Mouse (Mus musculus) embryo, embryonic 9.5 days (tissue): ENCODE data around the gene Zbtb20.

Experiments used
- DNase-seq: peaks from one replicate; pipeline ENCODE4 v3.0.0-alpha.2; 2017; ENCODE audit errors: extremely low spot score

Gene Zbtb20

DNA sequence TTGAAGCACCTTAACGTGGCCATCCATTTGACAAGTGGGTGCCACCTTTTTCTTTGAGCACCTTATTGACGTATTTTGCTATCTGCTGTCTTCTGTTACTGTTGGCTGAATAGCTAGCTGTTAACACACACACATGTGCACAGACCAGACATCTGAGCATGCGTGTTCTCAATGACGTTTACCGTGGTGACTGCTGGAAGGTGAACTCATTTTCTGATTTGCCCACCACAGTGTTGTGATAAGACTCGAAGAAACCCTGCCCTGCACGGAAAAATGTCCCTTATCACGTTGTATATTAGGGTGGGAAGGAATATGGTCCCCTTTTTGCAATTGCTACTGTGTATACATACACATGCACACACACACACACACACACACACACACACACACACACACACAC is 765.5 kb downstream of the Zbtb20 start:
- DNase-seq: no peak

DNA sequence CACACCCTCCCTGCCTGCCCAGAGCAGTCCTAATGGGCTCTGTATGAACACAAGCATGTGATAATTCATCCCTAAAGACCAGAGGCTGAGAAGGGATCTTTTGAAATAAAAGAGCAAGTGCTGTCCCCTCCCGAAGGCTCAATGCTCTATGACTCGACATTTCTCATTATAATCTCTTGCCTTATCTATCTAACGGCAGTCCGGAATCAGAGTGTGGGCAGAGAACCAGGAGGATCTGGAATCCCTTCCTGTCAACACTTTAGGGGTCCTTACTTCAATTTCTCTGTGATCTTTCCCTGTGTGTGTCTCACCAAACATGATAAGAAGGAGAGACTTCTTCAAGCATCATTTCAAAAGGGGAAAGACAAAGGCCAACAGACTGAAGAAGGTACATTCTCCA is 770.2 kb downstream of the Zbtb20 start:
- DNase-seq: no peak

DNA sequence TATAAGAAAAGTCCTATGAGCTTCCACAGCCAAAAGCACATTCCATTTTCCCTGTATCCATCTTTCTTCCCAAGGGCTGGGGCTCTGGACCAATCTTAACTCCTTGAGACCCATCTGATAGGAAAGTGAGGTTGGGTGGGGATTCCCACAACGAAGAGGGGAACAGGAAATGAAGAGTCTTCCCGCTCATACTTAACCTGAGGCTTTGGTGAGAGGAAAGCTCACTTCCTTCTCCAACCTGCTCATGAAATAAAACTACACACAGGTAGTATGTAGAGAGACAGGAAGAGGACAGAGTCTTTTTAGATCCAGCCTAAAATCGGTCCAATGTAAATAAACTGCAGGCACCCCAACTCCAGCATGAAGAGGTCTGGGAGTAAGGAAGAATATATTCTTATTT is 771.3 kb downstream of the Zbtb20 start:
- no peak for DNase-seq

- DNase-seq: no peak
These were observed 772.0 kb downstream of the Zbtb20 start for GRCm38 (mm10) chr16:43647641-43648040.

- DNase-seq: no peak
These were observed 774.8 kb downstream of the Zbtb20 start for GRCm38 (mm10) chr16:43650355-43651080.

DNA sequence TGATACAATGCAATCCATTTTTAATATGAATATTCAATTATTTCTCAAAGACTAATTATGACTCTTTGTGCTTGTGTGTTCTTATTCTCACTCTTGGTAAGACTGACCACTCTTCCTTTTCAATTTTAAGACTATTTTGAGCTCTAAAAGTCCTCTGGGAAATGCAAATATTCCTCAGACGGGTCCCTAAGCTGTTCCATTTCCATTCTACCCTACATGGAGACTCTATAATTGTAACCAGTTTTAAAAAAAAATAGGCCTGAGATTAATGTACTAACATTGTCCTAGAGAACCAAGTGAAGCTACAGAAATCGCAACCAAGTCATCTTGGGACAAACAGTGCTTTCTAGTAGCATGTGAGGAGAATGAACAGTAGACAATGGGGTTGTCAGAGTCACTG is 777.6 kb downstream of the Zbtb20 start:
- DNase-seq: no peak

- DNase-seq: no peak
These were observed 778.6 kb downstream of the Zbtb20 start for GRCm38 (mm10) chr16:43654269-43654668.

- DNase-seq: no peak
These were observed 779.6 kb downstream of the Zbtb20 start for GRCm38 (mm10) chr16:43655183-43655787.

GRCm38 (mm10) chr16:43661576-43661975 is 785.9 kb downstream of the Zbtb20 start:
- no peak for DNase-seq

DNA sequence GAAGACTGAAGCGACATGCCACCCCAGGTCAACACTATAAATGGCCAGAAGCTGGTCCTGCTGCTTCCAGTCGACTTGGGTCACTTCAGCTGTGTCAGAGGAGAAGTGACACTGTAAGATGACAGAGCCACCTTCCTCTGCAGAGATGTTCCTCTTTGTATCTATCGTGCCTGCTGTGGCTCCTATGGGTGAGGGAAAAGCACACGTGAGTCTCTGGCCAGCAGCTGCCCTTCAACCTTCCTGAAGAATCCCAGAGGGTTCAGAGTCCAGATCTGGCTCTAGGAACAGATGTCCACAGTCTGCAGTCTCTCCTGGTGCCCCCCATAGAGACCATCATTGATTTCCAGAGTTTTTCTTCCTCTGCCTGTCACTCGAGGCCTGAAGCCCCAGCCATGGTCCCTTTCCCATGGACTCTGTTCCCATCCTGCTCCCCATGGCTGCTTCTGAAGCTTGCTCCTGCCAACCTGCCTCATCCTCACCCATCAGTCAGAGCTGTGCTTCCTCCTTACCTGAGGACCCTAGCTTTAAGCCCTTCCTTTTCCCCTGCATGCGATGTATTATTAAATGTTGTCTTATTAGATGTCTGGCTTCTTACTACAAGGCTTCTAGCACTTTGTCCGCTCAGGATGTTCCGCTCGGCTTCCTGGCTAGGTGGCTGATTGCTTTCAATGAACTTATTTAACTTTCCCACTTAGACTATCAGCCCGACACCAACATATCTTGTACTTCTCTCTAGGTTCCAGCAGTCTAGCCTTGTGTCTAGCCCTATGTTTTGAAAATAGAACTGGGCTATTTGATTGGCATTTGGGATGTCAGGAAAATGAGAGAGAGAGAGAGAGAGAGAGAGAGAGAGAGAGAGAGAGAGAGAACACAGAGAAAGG is 786.7 kb downstream of the Zbtb20 start:
- no peak for DNase-seq

DNA sequence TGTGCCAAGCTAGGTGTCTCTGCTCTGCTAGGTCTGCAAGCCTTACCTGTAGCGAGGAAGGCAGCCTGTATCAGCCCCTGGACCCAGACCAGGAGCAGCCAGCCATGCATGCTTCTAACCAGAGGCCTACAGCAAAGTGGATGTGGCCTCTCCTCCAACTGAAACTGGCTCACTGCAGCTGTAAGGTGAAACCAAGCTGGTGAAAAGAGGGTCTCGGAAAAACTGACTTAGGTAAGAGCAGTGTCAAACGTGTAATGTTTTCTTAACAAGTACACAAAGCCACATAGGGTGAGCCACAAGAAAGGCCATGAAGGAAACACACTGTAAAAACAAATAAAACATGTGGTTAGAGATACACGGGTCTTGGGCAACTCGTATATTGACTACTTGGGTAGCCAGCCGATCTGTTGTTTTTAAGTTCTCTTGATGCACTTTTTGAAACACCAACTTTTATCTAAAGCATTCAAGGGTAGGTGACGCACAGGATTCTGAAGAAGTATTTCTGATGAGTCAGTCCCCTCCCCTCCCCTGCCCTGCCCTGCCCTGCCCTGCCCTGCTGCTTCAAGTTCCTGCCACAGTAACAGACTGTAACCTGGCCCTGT is 788.4 kb downstream of the Zbtb20 start, which contains the start of gene Tigit:
TSS of gene Tigit (minus strand) at position 169 of the 602 bp plus-strand sequence.
- DNase-seq: no peak

GRCm38 (mm10) chr16:43664861-43665260 is 789.2 kb downstream of the Zbtb20 start:
- DNase-seq: no peak

- DNase-seq: no peak
These were observed 792.6 kb downstream of the Zbtb20 start for GRCm38 (mm10) chr16:43668294-43668693.

GRCm38 (mm10) chr16:43671972-43672371 is 796.3 kb downstream of the Zbtb20 start:
- DNase-seq: no peak

DNA sequence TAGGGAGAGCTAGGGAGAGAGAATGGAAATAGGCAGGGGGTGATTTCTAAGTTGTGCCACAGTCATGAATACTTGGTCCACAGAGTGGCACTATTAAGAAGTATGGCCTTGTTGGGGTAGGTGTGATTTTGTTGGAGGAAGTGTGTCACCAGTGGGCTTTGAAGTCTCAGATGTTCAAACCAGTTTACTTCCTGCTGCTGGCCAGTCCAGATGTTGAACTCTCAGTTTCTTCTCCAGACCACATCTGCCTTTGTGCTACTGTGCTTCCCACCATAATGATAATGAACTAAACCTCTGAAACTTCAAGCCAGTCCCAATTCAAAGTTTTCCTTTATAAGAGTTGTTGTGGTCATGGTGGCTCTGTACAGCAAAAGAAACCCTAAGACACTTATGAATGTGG is 797.0 kb downstream of the Zbtb20 start:
- no peak for DNase-seq

DNA sequence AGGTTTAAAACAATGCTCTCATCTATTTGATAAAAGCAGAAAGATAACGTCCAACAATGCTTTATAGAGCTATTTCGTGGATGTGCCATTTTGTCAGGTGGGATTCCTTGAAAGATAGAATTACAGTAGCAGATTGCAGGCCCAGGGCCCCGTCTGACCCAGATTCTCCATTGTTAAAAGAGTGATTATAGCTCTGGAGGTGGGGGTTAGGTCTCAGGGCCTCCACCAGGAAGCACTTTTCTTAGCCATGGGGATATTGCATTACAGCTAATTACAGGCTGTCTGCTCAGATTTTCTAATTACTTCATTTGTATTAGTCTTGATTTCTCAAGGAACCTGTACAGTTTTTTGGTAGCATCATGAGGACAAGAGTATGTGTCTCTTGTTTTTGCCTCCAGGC is 798.7 kb downstream of the Zbtb20 start:
- no peak for DNase-seq

DNA sequence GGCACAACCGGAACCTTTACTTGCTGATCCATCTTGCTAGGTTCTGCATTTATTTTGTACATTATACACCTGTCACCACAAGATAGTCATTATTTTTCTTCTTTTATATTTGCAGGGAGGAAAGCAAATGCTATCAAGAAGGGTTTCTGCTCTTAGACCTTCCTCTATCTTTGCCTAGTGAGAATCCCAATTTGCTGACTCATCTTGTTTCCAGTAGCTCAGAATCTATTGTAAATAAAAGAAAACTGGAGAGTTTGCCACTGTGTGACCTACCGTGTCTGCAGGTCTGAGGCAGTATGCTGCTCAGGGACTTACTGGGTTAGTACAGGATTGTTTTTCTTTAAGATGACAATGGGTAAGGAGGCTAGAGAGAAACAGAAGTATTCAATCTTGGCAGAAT is 812.3 kb downstream of the Zbtb20 start:
- no peak for DNase-seq

DNA sequence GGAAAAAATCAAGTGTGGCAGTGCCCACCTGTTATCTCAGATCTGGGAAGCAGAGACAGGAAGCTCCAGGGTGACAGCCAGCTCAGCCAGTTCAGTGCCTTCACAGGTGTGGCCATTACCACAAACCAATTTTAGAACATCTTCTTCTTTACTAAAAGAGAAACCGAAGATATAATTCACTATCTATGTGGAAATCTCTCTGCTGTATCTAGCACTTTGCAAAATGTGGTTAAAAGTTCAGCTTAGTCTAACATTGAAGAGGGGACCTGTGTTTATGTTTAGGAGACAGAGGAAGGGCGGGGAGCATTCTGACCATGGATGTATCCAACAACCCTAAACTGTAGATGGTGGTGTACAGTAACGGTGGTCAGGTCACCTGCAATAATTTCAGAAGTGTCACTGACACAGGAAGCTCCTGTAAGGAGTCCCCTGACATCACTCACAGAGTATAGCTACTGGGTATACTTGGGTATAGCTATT is 814.6 kb downstream of the Zbtb20 start:
- DNase-seq: no peak

DNA sequence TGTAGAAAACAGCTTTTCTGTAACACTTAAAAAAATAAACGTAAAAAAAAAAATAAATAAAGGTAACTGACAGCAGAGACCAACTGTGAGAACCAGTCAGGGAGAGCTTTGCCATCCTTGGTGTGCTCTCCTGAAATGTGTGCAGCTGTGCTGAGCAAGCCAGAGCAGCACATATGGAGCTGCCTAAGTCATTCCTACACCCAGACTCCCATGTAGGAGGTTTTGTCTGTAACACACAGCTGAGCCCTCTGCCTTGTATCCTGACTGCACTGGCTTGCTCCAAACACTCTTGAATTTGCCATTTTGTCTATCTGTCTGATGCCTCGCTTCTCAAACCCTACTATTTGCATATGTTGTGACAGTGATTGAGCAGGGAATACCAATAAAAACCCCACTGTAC is 815.2 kb downstream of the Zbtb20 start:
- no peak for DNase-seq

- DNase-seq: no peak
These were observed 816.1 kb downstream of the Zbtb20 start for GRCm38 (mm10) chr16:43691741-43692140.
